Mouse (Mus musculus) brain, embryonic 14.5 days (tissue): ENCODE data around the gene Tnpo2. TPM values are rescaled to one million over a fixed set of nuclear protein-coding genes. Genes with fewer than 3 reads are reported as not detected.
"Not testable (repeated sequence)": the region's sequence is repeated elsewhere in the genome, so short reads cannot be mapped to it uniquely, and the experiment has no call there.

Experiments
- DNase-seq: peaks from one replicate; pipeline ENCODE4 v3.0.0-alpha.2; 2011; ENCODE audit warnings: low read depth
- CTCF ChIP-seq: fragments of 200-500 bp; IDR thresholded peaks from 2 replicates; pipeline ENCODE4 v1.5.1; 2012; ENCODE audit warnings: inconsistent platforms, mild to moderate bottlenecking, moderate library complexity, borderline replicate concordance; ENCODE audit not compliant: insufficient read depth, insufficient read length; ENCODE audit errors: extremely low read depth
- POLR2A ChIP-seq: fragments of 200-500 bp; IDR thresholded peaks from 2 replicates; pipeline ENCODE4 v1.6.1; 2012; ENCODE audit warnings: mild to moderate bottlenecking, inconsistent platforms, borderline replicate concordance; ENCODE audit not compliant: poor library complexity, insufficient read depth, insufficient read length, severe bottlenecking; ENCODE audit errors: extremely low read depth
- polyA plus RNA-seq: library from polyadenylated mRNA; depleted of rRNA; stranded (reverse); fragments of >200 nt; gene quantifications from 2 replicates; pipeline ENCODE4 v1.2.3, GENCODE M21; 2012

Gene Tnpo2
- polyA plus RNA-seq, 1 experiment = 140 TPM

DNA sequence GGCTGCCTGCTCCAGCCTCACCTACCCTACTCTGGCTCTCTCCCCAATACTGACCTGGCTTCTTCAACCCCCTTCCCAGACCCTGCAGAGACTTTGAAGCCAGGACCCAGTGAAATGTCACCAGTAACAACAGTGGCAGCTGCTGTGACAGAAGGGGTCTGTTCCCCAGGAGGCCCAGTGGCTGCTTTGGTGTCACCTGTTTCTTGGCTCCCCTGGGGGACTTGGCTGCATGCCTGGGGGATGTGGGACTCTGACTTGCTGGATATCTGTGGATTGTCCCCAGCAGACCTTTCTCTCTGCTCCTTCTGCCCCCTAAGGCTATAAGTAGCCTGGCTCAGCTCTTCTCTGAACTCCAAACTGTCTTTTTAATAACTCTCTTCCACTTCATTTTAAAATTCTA lies 31.3 kb downstream of the Tnpo2 start, which contains the start of gene Gm5741:
TSS of gene Gm5741 (minus strand) at position 1 of the 400 bp plus-strand sequence.
- no peak for DNase-seq
- TF ChIP-seq POLR2A (no peak), CTCF (no peak)

DNA sequence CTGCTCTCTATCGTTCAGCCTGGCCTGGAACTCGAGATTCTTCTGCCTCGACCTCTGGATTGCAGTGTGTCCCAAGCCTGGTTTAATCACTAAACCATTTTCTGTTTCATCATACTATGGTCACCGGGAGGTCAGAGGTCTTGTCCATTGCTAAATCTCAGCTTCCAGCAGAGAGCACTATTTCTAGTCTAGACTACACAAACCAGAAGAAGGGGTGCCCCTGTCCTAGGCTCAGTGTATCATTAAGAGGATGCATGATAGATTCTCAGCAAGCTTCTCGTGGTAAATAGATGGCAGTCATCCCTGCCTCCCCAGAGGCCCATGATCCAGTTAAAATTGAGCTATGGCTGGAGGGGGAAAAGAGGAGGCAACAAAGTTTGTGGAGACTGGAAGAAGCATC lies 34.3 kb downstream of the Tnpo2 start:
- no peak for TF ChIP-seq POLR2A
- TF ChIP-seq CTCF = no peak
- DNase-seq = no peak

DNA sequence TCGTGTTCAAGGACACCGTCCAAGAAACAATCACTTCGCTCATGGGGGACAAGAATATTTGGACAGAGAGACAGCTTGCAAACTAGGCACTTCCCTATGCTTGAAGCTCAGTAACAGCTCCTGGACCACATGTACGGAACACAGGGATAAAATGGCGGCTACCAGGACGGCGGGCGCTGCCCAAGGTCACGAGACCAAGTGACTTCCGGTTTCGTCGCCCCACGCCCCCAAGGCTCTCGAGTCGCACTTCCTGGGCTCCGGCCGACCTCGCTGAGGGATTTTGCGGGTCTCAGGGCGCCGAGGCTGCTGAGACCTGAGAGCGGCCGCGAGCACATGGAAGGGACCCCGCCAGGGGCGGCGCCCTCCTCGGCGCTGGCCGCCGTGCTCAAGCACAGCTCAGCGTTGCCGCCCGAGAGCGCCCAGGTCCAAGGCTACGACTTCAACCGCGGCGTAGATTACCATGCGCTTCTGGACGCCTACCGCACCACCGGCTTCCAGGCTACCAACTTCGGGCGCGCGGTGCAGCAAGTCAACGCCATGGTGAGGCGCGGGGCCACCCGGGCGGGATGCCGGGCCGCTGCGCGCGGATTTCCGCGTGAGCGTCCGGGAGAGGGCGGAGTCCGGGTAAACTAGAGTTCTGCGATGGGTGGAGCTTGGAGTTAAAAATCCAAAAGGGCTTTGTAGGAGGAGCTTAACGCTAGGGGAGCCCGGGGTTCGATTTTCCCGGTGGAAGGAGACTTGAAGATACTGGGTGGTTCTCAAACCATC lies 35.0 kb downstream of the Tnpo2 start, which contains the start of gene Dhps:
TSS of gene Dhps (plus strand) at position 244 of the 768 bp plus-strand sequence.
- TF ChIP-seq POLR2A (peak; percentile 64), CTCF (no peak)
- peak; percentile 97 for DNase-seq

DNA sequence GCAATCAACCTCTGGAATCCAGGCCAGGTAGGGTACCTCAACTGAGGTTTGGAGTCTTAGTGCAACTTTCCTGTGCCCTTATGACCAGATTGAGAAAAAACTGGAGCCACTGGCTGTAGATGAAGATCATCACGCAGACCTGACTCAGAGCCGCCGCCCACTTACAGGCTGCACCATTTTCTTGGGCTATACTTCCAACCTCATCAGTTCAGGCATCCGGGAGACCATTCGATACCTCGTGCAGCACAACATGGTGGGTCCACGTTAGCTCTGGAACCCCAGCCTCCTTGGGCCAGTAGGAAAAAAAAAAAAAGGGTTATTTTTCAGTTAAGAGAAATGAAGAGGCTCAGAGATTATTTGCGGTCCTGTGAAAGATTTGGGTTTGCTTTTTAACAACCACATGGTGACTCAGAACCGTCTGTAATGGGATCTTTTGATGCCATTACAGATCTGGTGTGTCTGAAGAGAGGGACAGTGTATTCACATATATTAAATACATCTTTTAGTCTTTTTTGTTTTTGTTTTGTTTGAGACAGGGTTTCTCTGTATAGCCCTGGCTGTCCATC lies 35.7 kb downstream of the Tnpo2 start:
- TF ChIP-seq CTCF = no peak
- no peak for TF ChIP-seq POLR2A

DNA sequence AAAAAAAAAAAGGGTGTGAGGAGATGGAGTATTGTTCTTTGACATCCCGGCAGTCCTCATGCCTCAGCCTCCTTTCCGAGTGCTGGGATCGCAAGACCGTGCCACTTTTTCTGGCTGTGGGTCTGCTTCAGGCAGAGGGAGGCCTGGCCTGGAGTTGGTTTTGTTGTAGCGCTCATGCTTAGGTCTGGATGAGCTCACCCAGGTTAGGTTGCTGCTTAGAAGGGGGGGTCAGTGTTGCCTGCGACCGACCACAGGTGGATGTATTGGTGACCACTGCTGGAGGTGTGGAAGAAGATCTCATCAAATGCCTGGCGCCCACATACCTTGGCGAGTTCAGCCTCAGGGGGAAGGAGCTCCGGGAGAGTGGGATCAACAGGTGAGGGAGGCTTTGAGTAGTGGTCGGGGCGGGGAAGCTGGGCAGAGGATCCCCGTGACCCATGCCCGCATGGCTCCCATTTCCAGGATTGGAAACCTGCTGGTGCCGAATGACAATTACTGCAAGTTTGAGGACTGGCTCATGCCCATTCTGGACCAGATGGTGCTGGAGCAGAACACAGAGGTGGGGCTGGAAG lies 36.4 kb downstream of the Tnpo2 start:
- no peak for DNase-seq
- TF ChIP-seq CTCF (no peak), POLR2A (no peak)

More for the DNA sequence above, 35.7 kb downstream of the Tnpo2 start:
- no peak for DNase-seq

DNA sequence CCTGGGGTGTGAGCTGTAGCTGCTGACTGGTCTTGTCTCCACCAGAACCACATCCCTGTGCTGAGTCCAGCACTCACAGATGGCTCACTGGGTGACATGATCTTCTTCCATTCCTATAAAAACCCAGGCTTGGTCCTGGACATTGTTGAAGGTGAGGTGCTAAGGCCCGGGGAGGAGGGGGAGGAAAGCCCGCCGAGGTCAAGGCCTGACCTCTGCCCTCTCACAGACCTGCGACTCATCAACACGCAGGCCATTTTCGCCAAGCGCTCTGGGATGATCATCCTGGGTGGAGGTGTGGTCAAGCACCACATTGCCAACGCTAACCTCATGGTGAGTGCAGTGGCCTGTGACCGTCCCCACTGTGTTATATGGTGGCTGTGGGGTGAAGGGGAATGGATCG lies 37.5 kb downstream of the Tnpo2 start:
- DNase-seq = no peak
- TF ChIP-seq CTCF (no peak), POLR2A (no peak)

DNA sequence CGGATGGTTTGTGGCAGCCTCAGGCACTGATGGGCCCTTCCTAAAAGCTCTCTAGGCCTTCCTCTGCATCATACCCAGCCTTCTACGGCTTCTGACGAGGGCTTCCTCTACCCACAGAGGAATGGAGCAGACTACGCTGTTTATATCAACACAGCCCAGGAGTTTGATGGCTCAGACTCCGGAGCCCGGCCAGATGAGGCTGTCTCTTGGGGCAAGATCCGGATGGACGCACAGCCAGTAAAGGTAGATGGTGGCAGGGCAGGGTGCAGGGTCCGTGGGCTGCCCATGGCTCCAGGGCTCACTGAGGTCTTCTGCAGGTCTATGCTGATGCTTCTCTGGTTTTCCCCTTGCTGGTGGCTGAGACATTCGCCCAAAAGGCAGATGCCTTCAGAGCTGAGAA lies 37.9 kb downstream of the Tnpo2 start:
- TF ChIP-seq CTCF (no peak), POLR2A (no peak)

DNA sequence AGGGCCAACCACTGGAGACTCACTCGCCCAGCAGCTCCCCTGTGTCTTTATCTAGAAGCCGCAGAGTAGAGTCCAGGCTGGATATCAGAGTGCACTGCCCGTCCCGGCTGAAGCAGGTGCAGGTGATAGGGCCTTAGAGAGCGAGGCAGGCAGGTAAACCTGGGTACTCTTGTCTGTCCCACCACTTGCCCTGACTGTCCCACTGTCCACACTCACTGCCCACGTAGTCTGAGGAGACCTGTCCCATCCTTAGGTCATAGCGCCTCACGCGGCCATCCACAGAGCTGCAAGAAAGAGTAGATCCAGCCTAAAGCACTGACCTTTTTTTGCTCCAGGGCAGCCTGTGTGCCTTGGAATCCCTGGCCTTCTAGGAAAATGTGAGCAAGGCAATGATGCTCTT lies 39.3 kb downstream of the Tnpo2 start:
- TF ChIP-seq CTCF (peak; percentile 57; the same call in 1 of the 2 replicates), POLR2A (no peak)
- no peak for DNase-seq

More for the DNA sequence above, 37.9 kb downstream of the Tnpo2 start:
- no peak for DNase-seq

DNA sequence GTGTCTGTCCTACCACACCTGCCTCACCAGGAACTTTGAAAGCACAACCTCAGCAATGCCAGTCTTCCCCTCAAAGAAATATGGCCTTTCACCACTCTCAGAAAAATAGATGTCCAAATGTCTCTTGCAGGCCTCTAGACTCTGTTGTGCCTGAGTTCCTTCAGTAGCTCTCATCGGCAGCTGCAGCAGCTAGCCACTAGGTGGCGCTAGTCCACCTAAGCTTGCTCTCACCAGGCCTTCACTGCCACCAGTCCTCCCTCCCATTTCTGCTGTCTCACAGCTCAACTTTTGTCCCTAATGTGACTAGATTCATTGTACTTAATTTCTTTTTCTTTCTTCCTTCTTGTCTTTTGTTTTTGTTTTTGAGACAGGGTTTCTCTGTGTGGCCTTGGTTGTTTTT lies 40.3 kb downstream of the Tnpo2 start:
- TF ChIP-seq POLR2A = no peak
- TF ChIP-seq CTCF = peak; percentile 98
- DNase-seq = peak; percentile 93

DNA sequence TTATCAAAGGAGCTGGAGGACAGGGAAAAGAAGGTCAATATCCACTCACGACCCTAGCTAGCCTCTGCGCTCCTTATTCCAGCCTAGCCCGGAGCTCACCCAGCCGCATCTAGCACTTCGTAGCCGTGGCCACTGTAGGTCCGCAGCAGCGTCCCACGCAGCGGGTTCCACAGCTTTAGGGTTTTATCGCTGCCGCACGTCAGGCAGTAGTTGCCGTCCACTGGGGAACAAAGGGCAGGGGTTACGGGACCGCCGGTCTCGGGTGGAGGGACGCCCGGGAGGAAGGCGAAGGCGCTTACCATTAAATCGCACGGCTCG lies 43.5 kb downstream of the Tnpo2 start:
- TF ChIP-seq CTCF (no peak), POLR2A (no peak)
- DNase-seq = no peak

DNA sequence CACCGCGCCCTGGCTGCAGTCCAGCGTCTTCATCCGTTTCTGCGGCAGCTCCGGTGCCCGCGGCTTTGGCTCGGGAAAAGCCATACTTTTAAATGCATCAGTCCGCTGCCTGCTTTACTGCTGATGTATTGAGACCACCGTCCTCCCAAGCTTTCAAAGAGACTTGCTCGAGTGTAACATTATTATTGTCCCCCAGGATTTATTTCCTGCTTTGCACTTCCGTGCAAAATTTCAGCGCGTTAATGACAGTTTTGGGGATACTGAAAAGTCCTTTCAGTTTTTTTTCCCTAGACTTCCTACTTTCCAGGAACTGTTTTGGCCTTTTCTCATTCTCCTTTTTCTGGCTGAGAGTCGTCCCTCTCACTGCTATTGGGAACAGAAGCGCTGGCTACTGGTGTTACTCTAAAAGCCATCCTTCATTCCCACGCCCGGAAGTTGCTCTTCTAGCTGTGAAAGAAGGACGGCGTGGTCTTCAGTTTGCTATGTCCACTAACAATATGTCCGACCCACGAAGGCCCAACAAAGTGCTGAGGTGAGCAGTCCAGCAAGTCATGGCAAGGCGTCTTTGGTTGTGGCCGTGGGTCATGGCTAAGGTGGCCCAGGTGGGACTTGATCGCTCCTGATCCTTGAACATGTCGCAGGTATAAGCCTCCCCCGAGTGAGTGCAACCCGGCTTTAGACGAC lies 44.0 kb downstream of the Tnpo2 start, which contains the start of gene Wdr83os:
TSS of gene Wdr83os (plus strand) at position 209 of the 684 bp plus-strand sequence.
- TF ChIP-seq POLR2A (no peak), CTCF (no peak)
- peak; percentile 93 for DNase-seq

DNA sequence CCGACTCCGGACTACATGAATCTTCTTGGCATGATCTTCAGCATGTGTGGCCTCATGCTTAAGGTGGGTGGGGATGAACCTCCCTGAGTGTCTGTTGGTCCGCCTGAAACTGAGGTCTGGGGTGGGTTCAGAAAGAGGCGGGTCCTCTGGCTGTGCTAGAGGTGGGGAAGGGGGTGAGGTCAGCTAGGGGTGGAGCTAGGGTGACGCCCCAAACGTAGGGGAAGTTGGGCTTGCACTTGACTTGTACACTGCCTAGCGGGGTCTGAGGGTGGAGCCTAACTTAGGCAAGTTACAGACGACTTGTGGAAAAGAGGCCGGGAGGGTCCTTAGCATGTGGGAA lies 44.5 kb downstream of the Tnpo2 start, which contains the start of gene Wdr83:
TSS of gene Wdr83 (minus strand) at position 91 of the 340 bp plus-strand sequence.
- no peak for DNase-seq
- TF ChIP-seq CTCF (no peak), POLR2A (no peak)

DNA sequence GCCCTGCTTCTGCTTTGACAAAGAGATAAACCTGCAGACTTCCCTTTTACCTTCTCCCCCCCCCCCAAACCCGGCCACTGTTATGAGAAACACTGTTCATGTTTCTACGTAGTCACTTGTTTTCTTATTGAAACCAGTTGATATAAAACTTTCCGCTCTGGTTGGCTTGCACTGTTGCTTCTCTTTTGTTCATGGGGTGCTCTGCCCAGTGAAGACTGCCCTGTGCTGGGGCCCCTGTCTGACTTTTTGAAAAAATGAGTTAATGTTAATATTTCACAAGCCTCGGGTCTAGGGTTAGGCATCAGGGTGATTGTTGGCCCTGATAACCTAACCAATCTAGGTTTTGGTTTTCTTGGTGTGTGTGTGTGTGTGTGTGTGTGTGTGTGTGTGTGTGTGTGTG lies 45.5 kb downstream of the Tnpo2 start:
- DNase-seq = not testable (repeated sequence)
